7 mouse cellular contexts compared by ENCODE assay signal in genomic region chr19:29251958-29252801, GRCm38 (mm10). TPM values are rescaled to one million over a fixed set of nuclear protein-coding genes. Genes with fewer than 3 reads are reported as not detected.
DNase-seq lines count a peak whose midpoint lies in the region; ATAC-seq lines count a peak whose summit lies in the region.

No protein-coding gene starts in this region.

- 0 out of 2 replicates have a peak, but pooled peaks have one; percentile 12 for ATAC-seq in megakaryocyte progenitor cell, adult 5-6 weeks (replicated peaks; ENCODE audit: poor library complexity)

- peak; percentile 61 for DNase-seq in 3T3-L1 (ENCODE audit: low read depth, low spot score)
- peak; percentile 75 for DNase-seq in A20 (ENCODE audit: low read depth, low spot score)
- DNase-seq in c-Kit-negative CD71-positive TER-119-positive erythroid progenitor cells, embryonic 14.5 days (ENCODE audit: low read depth, low spot score): peak; percentile 62
- peak; percentile 49 to 63 for DNase-seq in frontal cortex, postnatal 36 days (ENCODE audit: low spot score in 2 of 2)
- DNase-seq in kidney, postnatal 10 days: peak; percentile 64
- peak; percentile 36 to 52 for DNase-seq in spleen, postnatal 36 days (ENCODE audit: low spot score in 2 of 2)

RNA-seq across cellular contexts. Expression of gene Jak2, which starts 0.6 kb away (rescaled TPM):
- 41.2 and 41.7 TPM in 2 replicates for total RNA-seq in megakaryocyte progenitor cell, adult 5-6 weeks (2015)
- total RNA-seq in megakaryocyte progenitor cell, adult 5-6 weeks (2017): 36.7 and 43.8 TPM in 2 replicates

Comparison
In these comparisons a context has a peak if more than half of its experiments do, and no peak if none do; other contexts are left out.
1. Peak in every context shown above with its lines: DNase-seq and ATAC-seq.